Mouse (Mus musculus) T-cell, adult 2 months (primary cell): ENCODE measurements around the gene Rnf123.

Source experiments
- DNase-seq: peaks from one replicate; pipeline ENCODE4 v3.0.0; 2022; ENCODE audit warnings: low spot score

Rnf123 gene

DNA sequence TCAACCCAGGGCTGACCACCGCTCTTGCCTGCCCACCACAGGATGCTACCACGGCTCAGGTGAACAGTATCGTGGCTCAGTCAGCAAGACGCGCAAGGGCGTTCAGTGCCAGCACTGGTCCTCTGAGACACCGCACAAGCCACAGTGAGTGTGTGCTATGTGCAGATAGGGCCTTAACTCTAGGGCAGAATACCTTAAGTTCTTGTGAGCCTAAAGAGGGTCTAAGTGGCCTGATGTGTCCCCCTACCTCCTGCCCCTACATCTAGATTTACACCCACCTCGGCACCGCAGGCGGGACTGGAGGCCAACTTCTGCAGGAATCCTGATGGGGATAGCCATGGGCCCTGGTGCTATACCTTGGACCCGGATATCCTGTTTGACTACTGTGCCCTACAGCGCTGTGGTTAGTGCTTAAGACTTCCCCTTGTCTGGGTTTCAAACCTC lies at the start of gene Rnf123:
Gene Rnf123, minus strand, starts transcription at position 359 of the 444 bp plus-strand sequence.
- DNase-seq = peak; percentile 45

GRCm38 (mm10) chr9:108132373-108132772 lies 49.2 kb upstream of the Rnf123 start:
- DNase-seq = no peak

DNA sequence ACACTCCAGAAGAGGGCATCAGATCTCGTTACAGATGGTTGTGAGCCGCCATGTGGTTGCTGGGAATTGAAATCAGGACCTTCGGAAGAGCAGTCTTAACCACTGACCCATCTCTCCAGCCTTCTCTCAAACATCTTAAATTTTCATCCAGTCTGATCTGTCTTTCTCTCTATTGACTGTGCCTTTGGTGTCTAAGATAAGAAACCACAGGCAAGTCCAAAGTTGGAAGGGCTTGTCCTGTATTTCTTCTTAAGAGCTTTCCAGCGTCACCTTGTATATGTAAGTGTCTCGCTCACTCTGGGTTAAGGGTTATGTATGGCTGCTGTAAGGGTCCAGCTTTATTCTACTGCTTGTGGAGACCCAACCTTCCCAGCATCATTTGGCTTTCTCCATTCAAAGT lies 48.4 kb upstream of the Rnf123 start:
- DNase-seq = no peak

DNA sequence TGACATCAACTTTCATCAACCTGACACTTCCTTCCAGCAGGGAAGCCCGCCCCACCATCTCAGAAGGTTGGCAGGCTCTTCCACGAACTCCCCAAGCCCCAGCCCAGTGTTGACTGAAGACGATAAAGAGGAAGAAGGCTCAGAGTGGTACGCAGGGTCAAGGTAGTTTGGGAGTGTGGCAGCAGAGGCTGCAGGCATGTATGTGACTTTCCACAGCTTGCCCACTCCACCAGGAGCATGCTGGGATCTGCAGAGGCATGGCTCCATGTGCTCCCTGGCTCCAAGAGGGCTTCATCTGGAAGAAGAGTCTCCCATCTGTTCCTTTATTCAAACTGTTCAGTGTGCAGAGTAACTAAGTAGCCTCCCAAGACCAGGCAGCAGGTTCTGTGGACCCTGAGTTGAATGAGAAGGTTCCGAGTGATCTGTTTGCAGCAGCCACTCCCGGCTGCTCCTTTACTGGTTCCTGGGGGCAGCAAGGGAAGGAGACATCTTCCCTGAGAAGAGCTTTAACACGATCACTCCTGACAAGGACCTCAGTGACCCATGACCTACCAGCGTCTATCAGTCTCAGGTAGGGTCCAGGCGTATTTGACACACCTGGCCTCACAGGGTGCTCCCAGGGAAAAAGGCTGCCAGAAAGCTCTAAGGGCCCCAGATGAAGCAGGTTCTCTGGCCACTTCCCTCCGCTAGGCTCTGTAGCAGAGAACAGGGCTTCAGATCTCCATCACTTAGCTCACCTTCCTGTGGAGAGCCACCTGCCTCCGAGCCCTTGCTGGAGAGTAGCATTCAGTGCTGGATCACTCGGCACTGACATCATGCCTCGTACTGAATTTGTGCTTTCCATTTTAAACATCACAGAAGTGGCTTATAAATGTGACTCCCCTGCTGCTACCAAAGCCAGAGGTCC lies 46.1 kb upstream of the Rnf123 start:
- no peak for DNase-seq

GRCm38 (mm10) chr9:108128248-108128647 lies 45.1 kb upstream of the Rnf123 start:
- no peak for DNase-seq

GRCm38 (mm10) chr9:108126436-108127180 lies 43.5 kb upstream of the Rnf123 start:
- no peak for DNase-seq

- no peak for DNase-seq
Measured at GRCm38 (mm10) chr9:108125731-108126130, 42.6 kb upstream of the Rnf123 start.

- DNase-seq = no peak
Measured at GRCm38 (mm10) chr9:108123916-108124315, 40.8 kb upstream of the Rnf123 start.

- DNase-seq = no peak
Measured at GRCm38 (mm10) chr9:108121170-108121969, 38.2 kb upstream of the Rnf123 start.

DNA sequence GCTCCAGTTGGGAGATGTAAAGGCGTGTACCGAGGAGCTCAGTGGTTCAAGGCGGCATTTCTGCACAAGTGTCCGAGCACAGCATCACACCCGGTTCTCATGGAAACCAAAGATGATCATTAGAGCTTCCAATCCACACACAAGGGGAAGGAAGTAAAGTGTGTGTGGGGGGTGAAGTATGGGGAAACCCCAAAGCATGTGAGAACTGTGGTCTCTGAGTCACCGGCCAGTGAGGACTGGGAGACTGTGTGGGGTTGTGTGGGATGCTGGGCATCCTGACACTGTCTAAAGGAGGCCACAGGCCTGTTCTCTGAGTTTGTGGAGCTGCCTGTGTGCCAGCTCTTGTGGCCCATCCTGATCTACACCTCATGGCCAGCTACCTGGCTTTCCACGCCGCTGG lies 37.5 kb upstream of the Rnf123 start:
- DNase-seq = peak; percentile 27

DNA sequence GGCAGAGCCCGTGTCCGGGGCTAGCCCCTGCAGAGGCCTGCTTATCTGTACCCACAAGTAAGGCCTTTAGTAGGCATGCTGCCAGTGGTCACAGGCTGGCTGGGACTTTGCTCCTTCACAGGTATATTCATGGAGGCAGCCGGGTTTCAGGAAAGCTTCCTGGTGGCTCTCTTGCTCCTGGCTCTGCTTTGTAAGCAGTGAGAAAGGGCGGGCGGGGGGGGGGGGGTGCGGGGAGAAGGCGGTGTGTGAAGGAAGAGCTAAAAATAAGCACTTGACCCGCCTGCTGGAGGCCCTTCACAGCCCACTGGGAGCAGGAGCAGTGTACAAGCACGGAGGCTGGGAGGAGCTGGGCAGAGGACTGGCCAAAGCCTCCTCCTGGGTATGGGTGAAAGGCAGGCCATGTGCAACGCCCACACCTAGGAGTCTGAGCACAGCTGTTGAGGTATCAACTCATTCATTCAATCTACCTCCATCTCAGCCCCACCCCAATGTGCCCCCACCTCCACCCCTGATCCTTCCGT lies 36.8 kb upstream of the Rnf123 start:
- no peak for DNase-seq

DNA sequence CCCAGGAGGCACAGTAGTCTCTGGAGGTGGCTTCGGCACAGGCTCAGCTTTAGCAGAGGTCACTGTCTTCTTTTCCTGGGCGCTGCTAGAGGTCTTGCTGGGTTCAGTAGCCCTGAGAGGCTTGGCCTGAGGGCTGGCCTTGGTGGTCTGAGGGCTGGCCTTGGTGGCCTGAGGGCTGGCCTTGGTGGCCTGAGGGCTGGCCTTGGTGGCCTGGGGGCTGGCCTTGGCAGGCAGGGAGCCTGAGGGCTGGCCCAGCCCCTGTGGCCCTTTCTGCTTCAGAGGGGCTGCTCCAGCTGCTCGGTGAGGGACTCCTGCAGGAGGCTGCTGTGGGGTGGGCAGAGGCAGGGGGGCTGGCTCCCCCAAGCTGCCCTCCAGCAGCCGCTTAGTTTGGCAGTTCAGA lies 34.0 kb upstream of the Rnf123 start:
- DNase-seq = no peak

DNA sequence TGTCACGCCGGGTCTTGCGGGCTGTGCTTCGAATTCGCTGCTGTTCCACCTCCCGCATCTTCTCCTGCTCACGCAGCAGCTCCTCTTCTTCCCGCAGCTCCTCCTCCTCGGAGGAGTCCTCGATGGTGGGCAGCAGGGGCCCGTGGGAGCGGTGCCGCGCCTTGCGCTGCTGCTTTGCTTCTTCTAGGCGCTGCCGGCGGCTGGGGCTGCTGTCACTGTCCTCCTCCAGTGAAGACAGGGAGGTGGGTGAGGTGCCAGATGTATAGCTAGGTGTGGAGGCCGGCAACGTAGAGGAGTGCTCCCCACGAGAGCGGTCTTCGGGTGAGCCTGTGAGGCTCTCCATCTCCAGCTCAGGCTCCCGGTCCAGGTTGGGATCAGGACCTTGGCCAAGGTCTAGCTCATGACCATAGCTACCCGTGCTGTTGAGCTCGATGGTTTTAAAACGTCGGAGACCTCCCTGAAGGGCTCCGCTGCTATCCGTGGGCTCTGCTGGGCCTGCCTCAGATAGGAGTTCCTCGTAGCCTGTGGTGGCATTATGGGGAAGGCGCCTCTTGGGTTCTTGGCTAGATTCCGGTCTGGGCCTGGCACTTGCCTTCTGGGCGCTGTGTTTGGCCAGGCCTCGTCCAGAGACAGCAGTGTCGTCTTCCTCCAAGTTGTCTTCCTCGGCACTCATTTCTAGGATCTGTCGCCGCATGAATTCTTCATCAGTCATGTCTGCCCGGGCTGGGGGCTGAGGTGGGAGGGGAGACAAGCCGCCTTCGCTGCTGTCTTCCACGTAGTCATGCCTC lies 32.3 kb upstream of the Rnf123 start:
- DNase-seq = no peak

- DNase-seq = no peak
Measured at GRCm38 (mm10) chr9:108112719-108113340, 29.7 kb upstream of the Rnf123 start.

GRCm38 (mm10) chr9:108111593-108112121 lies 28.5 kb upstream of the Rnf123 start:
- DNase-seq = no peak

- DNase-seq = no peak
Measured at GRCm38 (mm10) chr9:108111101-108111592, 28.0 kb upstream of the Rnf123 start.

DNA sequence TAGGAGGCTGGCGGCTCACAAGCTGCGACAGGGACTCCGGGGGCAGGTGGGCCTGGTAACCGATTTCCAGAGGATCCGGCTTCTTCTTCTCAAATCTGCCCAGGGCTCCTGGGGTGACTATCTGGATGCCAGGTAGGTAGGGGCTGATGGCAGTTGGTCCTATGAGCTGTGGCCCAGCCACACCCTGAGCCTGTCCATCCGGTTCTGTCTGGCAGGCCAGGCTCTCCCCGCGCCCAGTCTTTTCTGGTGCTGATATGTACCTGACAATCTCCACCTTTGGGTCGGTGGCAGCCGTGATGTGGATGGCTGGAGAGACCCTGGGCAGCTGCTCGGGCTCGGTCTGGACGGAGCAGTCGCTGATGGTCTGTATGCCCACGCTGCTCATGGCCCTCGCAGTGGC lies 27.0 kb upstream of the Rnf123 start:
- DNase-seq = no peak

DNA sequence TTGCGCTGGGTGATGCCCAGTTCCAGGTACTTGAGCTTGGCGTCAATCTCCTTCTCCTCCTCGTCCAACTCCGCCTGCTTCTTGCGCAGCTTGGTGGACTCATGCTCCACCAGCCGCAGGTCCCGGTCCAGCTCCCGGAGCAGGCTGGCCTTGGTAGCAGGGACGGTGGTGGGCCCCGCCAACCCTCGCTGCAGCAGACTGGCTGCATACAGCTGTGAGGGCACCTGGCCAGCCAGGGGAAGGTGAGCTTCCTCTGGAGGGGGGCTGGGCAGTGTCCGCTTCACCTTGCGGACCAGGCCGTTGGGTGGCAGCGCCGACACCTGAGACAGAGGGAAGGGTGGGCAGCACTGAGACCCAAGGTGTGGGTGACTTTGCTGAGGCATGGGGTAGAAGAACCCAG lies 24.7 kb upstream of the Rnf123 start:
- no peak for DNase-seq

- DNase-seq = no peak
Measured at GRCm38 (mm10) chr9:108106090-108106489, 22.9 kb upstream of the Rnf123 start.

DNA sequence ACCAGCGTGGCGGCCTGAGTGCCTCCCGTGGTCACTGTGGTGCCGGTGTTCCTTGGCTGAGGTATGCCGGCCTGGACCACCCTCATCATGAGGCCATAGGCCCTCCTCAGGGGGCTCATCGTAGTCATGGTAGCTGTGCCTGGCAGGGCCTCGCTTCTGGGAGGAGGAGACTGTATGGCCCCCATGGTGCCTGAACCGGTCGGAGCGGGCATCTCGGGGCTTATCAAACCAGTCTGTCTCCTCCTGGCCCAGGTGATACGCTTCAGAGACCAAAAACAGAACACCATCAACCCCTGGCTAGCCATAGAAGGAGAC lies 22.4 kb upstream of the Rnf123 start:
- DNase-seq = no peak
